Mouse (Mus musculus): ENCODE data around the gene Spaca4. TPM values are rescaled to one million over a fixed set of nuclear protein-coding genes. Genes with fewer than 3 reads are reported as not detected.
A peak's percentile ranks its signal among the peaks of the same experiment; 100 is the strongest.

Gene Spaca4
- not detected for polyA plus RNA-seq (2017; shearing (Covaris generic))

GRCm38 (mm10) chr7:45725713-45726112, at the start of gene Spaca4:
TSS of gene Spaca4 (minus strand) at chr7:45725813.
- ATAC-seq, result no peak

GRCm38 (mm10) chr7:45775237-45775636, 49.6 kb upstream of the Spaca4 start:
- ATAC-seq, result no peak

GRCm38 (mm10) chr7:45771101-45771500, 45.5 kb upstream of the Spaca4 start:
- no peak for ATAC-seq

- no peak for ATAC-seq
Measured at GRCm38 (mm10) chr7:45770427-45771082, 44.9 kb upstream of the Spaca4 start.

GRCm38 (mm10) chr7:45767500-45767899, 41.9 kb upstream of the Spaca4 start:
- ATAC-seq, result no peak

- ATAC-seq, result no peak
Measured at GRCm38 (mm10) chr7:45766764-45767163, 41.2 kb upstream of the Spaca4 start.

GRCm38 (mm10) chr7:45765995-45766394, 40.4 kb upstream of the Spaca4 start:
- ATAC-seq, result peak; percentile 57

GRCm38 (mm10) chr7:45760151-45760550, 34.5 kb upstream of the Spaca4 start:
- ATAC-seq, result no peak

GRCm38 (mm10) chr7:45759400-45759799, 33.8 kb upstream of the Spaca4 start:
- no peak for ATAC-seq

GRCm38 (mm10) chr7:45755703-45756102, 30.1 kb upstream of the Spaca4 start:
- ATAC-seq, result no peak

GRCm38 (mm10) chr7:45750162-45750561, 24.5 kb upstream of the Spaca4 start:
- no peak for ATAC-seq

- no peak for ATAC-seq
Measured at GRCm38 (mm10) chr7:45749401-45749800, 23.8 kb upstream of the Spaca4 start.

- ATAC-seq, result no peak
Measured at GRCm38 (mm10) chr7:45748110-45748509, 22.5 kb upstream of the Spaca4 start.

GRCm38 (mm10) chr7:45747450-45747849, 21.8 kb upstream of the Spaca4 start:
- ATAC-seq, result no peak

- ATAC-seq, result no peak
Measured at GRCm38 (mm10) chr7:45746518-45746917, 20.9 kb upstream of the Spaca4 start.

- no peak for ATAC-seq
Measured at GRCm38 (mm10) chr7:45744387-45744786, 18.8 kb upstream of the Spaca4 start.

GRCm38 (mm10) chr7:45742338-45742737, 16.7 kb upstream of the Spaca4 start:
- peak; percentile 40 for ATAC-seq

- peak; percentile 89 for ATAC-seq
Measured at GRCm38 (mm10) chr7:45741777-45742176, 16.2 kb upstream of the Spaca4 start.

GRCm38 (mm10) chr7:45741308-45741707, 15.7 kb upstream of the Spaca4 start:
- ATAC-seq, result no peak

- no peak for ATAC-seq
Measured at GRCm38 (mm10) chr7:45739820-45740219, 14.2 kb upstream of the Spaca4 start.

GRCm38 (mm10) chr7:45739162-45739763, 13.7 kb upstream of the Spaca4 start:
- ATAC-seq, result peak; percentile 62

GRCm38 (mm10) chr7:45733477-45733876, 7.9 kb upstream of the Spaca4 start:
- peak; percentile 98 for ATAC-seq

GRCm38 (mm10) chr7:45730727-45731431, 5.3 kb upstream of the Spaca4 start:
- ATAC-seq, result no peak

GRCm38 (mm10) chr7:45727625-45728024, 2.0 kb upstream of the Spaca4 start:
- ATAC-seq, result no peak

Measured in activated CD4-positive, CD25-positive, alpha-beta regulatory T cell, adult 4 months (primary cell).